Mouse (Mus musculus): ENCODE results near the gene Arid4b. TPM values are rescaled to one million over a fixed set of nuclear protein-coding genes. Genes with fewer than 3 reads are reported as not detected.

The Arid4b gene
- total RNA-seq, 2 experiments from 2014 or later: 47.5 to 54.4 TPM

DNA sequence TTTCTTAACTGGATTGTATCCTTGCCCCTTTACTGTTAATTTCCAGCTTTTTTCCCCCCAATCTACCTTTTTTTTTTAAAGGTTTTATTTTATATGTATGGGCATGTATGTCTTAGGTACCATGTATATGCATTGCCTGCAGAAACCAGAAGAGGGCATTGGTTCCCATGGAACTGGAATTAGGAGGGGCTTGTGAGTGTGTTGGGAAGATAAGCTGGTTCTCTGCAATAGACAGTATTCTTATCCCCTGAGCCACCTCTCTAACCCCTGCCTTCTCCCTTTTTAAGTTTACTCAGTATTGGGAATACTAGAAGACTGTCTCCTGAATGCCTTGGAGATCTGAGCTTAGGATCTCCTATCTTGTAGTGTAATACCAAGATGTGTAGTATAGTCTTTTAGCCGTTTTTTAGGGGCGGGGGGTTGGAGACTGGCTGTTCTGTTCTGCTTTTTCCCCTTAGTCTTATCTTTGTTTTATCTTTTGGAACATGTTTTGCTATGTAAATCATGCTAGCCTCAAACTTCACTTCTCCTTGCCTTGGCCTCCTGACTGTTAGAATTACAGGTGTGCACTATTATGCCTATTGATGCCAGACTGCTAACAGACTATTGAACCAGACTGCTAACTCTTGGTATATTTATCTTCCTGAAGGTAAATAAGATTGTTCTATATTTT lies 79.4 kb downstream of the Arid4b start:
- H3K27ac ChIP-seq: no peak overlapping the region
- TF ChIP-seq CTCF (conservative IDR thresholded peaks at IDR 0.05): peak; percentile 53
- DNase-seq (ENCODE audit: low spot score in 2 of 2): no peak
- no peak overlapping the region for H3K4me3 ChIP-seq

GRCm38 (mm10) chr13:14177989-14178388 lies 115.0 kb downstream of the Arid4b start:
- Histone ChIP-seq H3K27ac (no peak overlapping the region), H3K4me3 (no peak overlapping the region)
- peak; percentile 72 for TF ChIP-seq CTCF (conservative IDR thresholded peaks at IDR 0.05)
- no peak for DNase-seq (ENCODE audit: low spot score in 2 of 2)

- H3K4me3 ChIP-seq: no peak overlapping the region
- H3K27ac ChIP-seq: no peak overlapping the region
- TF ChIP-seq CTCF (conservative IDR thresholded peaks at IDR 0.05): no peak
- DNase-seq (ENCODE audit: low spot score in 2 of 2): no peak
Observed at GRCm38 (mm10) chr13:14179669-14180068, 116.6 kb downstream of the Arid4b start.

DNA sequence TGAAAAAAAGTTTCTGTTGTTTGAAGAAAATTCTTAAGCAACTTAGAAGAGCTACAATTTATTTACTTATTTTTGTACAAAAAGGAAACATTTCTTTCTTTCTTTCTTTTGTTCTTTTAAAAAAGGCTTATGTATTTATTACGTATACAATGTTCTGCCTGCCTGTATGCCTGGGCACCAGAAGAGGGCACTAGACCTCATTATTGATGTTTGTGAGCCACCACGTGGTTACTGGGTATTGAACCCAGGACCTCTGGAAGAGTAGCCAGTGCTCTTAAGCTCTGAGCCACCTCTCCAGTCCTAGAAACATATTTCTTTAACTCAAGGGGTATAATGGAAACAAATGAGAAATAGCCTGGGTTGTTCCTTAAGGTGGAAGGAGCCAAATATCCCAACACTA lies 182.9 kb downstream of the Arid4b start:
- no peak for DNase-seq (ENCODE audit: low spot score in 2 of 2)
- Histone ChIP-seq H3K27ac (no peak overlapping the region), H3K4me3 (no peak overlapping the region)
- peak; percentile 63 for TF ChIP-seq CTCF (conservative IDR thresholded peaks at IDR 0.05)

Other genes starting within 250 kb of the Arid4b start
- gene B3galnt2, start 108.8 kb upstream of the Arid4b start, total RNA-seq (2021): 10 to 100 TPM; 15.2 to 18.3 TPM
- gene Tbce, start 23.6 kb upstream of the Arid4b start, total RNA-seq (2021): 10 to 100 TPM; 85.4 to 95.3 TPM
- 10 to 100 TPM; 58.8 to 60.1 TPM for gene Ggps1, start 256 bp downstream of the Arid4b start, total RNA-seq (2021)